In genomic region chr7:17073513-17073903, GRCm38 (mm10) we compare ENCODE assay signal across 18 mouse cellular contexts. TPM values are rescaled to one million over a fixed set of nuclear protein-coding genes. Genes with fewer than 3 reads are reported as not detected.
DNase-seq lines count a peak whose midpoint lies in the region; ATAC-seq and TF ChIP-seq lines count a peak whose summit lies in the region.
"Had no signal": no experiment of that assay in that cellular context is flagged by ENCODE, and none has a peak within 500 bp of the region (broad histone marks: within the 10 kb centered on the region; RNA-seq: fewer than 3 reads in every experiment).

No protein-coding gene starts in this region.

- H3K27me3 ChIP-seq in hindbrain, embryonic 15.5 days, result 0 out of 2 replicates have a peak, but pooled peaks cover 2% of the 10 kb centered on the region
- no peaks in the 10 kb centered on the region for H3K27me3 ChIP-seq in hindbrain, embryonic 14.5 days (ENCODE audit: control insufficient read depth, insufficient read depth, low read length)
- H3K27me3 ChIP-seq in midbrain, embryonic 13.5 days, result no peaks in the 10 kb centered on the region
- no peaks in the 10 kb centered on the region for H3K27me3 ChIP-seq in midbrain, embryonic 10.5 days (ENCODE audit: low read depth, poor library complexity, severe bottlenecking)
- H3K27me3 ChIP-seq in liver, embryonic 15.5 days, result peaks cover 10% of the 10 kb centered on the region; the same call in 1 of the 2 replicates
- H3K27me3 ChIP-seq in midbrain, postnatal 0 days (ENCODE audit: insufficient read depth, low read length), result no peaks in the 10 kb centered on the region
- H3K27me3 ChIP-seq: embryonic facial prominence, embryonic 15.5 days; limb, embryonic 15.5 days; lung, embryonic 15.5 days; neural tube, embryonic 12.5 days had no signal

- no peak overlapping the region for H3K4me3 ChIP-seq in hindbrain, embryonic 15.5 days
- no peak overlapping the region for H3K4me3 ChIP-seq in hindbrain, embryonic 14.5 days (replicated peaks; ENCODE audit: low read length)
- no peak overlapping the region for H3K4me3 ChIP-seq in midbrain, embryonic 13.5 days (replicated peaks)
- H3K4me3 ChIP-seq in midbrain, embryonic 10.5 days, result no peak overlapping the region
- no peak overlapping the region for H3K4me3 ChIP-seq in liver, embryonic 15.5 days (replicated peaks)
- no peak overlapping the region for H3K4me3 ChIP-seq in midbrain, postnatal 0 days (ENCODE audit: low read depth, low read length)
- H3K4me3 ChIP-seq: embryonic facial prominence, embryonic 15.5 days; forebrain, embryonic 10.5 days; limb, embryonic 15.5 days; lung, embryonic 15.5 days; neural tube, embryonic 12.5 days had no signal

- no peak for DNase-seq in hindbrain, embryonic 14.5 days (ENCODE audit: low spot score)
- no peak for DNase-seq in midbrain, embryonic 10.5 days (ENCODE audit: low spot score)
- no peak for DNase-seq in midbrain, postnatal 0 days (ENCODE audit: low spot score)
- no peak for DNase-seq in spleen, postnatal 36 days (ENCODE audit: low spot score in 2 of 2)

- H3K9me3 ChIP-seq in hindbrain, embryonic 15.5 days, result no peaks in the 10 kb centered on the region
- H3K9me3 ChIP-seq in hindbrain, embryonic 14.5 days (ENCODE audit: control insufficient read depth, low read length), result no peaks in the 10 kb centered on the region
- H3K9me3 ChIP-seq in midbrain, embryonic 13.5 days, result 0 out of 2 replicates have a peak, but pooled peaks cover 4% of the 10 kb centered on the region
- peaks cover 6% of the 10 kb centered on the region; the same call in 1 of the 2 replicates for H3K9me3 ChIP-seq in midbrain, embryonic 10.5 days (replicated peaks)
- no peaks in the 10 kb centered on the region for H3K9me3 ChIP-seq in liver, embryonic 15.5 days (replicated peaks)
- H3K9me3 ChIP-seq in midbrain, postnatal 0 days (ENCODE audit: low read length), result peaks cover 5% of the 10 kb centered on the region; the same call in 1 of the 2 replicates
- H3K9me3 ChIP-seq: embryonic facial prominence, embryonic 15.5 days; G1E; limb, embryonic 15.5 days; lung, embryonic 15.5 days; neural tube, embryonic 12.5 days had no signal

- ATAC-seq in hindbrain, embryonic 15.5 days (ENCODE audit: low FRiP score, low read depth), result peak; percentile 35; the same call in 1 of the 2 replicates
- ATAC-seq in hindbrain, embryonic 14.5 days (ENCODE audit: low FRiP score), result no peak
- 0 out of 2 replicates have a peak, but pooled peaks have one; percentile 9 for ATAC-seq in midbrain, embryonic 13.5 days
- ATAC-seq in liver, embryonic 15.5 days (ENCODE audit: insufficient read depth), result no peak
- peak; percentile 14; the same call in 1 of the 2 replicates for ATAC-seq in midbrain, postnatal 0 days (ENCODE audit: low FRiP score)
- no peak for ATAC-seq in inflammation-experienced regulatory T-cells, adult 6 months

- H3K4me2 ChIP-seq in hindbrain, embryonic 15.5 days, result no peak overlapping the region; the same call in 1 of the 2 replicates
- H3K4me2 ChIP-seq in hindbrain, embryonic 14.5 days (replicated peaks), result no peak overlapping the region
- H3K4me2 ChIP-seq in midbrain, embryonic 13.5 days (replicated peaks), result no peak overlapping the region
- no peak overlapping the region for H3K4me2 ChIP-seq in liver, embryonic 15.5 days
- no peak overlapping the region for H3K4me2 ChIP-seq in midbrain, postnatal 0 days (ENCODE audit: low read depth, low read length, poor library complexity, severe bottlenecking)
- H3K4me2 ChIP-seq: embryonic facial prominence, embryonic 15.5 days; limb, embryonic 15.5 days; lung, embryonic 15.5 days; neural tube, embryonic 12.5 days had no signal

- H3K4me1 ChIP-seq in hindbrain, embryonic 15.5 days (replicated peaks), result 0 out of 2 replicates have a peak, but pooled peaks cover 6% of the 10 kb centered on the region
- no peaks in the 10 kb centered on the region for H3K4me1 ChIP-seq in hindbrain, embryonic 14.5 days (replicated peaks; ENCODE audit: control insufficient read depth, insufficient read depth, low read length)
- H3K4me1 ChIP-seq in midbrain, embryonic 13.5 days (replicated peaks), result no peaks in the 10 kb centered on the region
- H3K4me1 ChIP-seq in midbrain, embryonic 10.5 days, result no peaks in the 10 kb centered on the region
- H3K4me1 ChIP-seq in liver, embryonic 15.5 days (replicated peaks), result peaks cover 15% of the 10 kb centered on the region
- no peaks in the 10 kb centered on the region for H3K4me1 ChIP-seq in midbrain, postnatal 0 days (ENCODE audit: insufficient read depth, low read length)
- H3K4me1 ChIP-seq: embryonic facial prominence, embryonic 15.5 days; forebrain, embryonic 10.5 days; limb, embryonic 15.5 days; lung, embryonic 15.5 days; neural tube, embryonic 12.5 days had no signal

- no peak overlapping the region for H3K9ac ChIP-seq in hindbrain, embryonic 15.5 days
- no peak overlapping the region for H3K9ac ChIP-seq in hindbrain, embryonic 14.5 days
- no peak overlapping the region for H3K9ac ChIP-seq in midbrain, embryonic 13.5 days (replicated peaks)
- H3K9ac ChIP-seq in liver, embryonic 15.5 days, result peak overlapping the region; percentile 43; the same call in 1 of the 2 replicates
- no peak overlapping the region for H3K9ac ChIP-seq in midbrain, postnatal 0 days (replicated peaks; ENCODE audit: low read length, poor library complexity, severe bottlenecking)
- H3K9ac ChIP-seq: embryonic facial prominence, embryonic 15.5 days; limb, embryonic 15.5 days; lung, embryonic 15.5 days; neural tube, embryonic 12.5 days had no signal

- WGBS in hindbrain, embryonic 15.5 days, result 56% methylated on average over 5 of the region's 5 CpGs
- 63% methylated on average over 5 of the region's 5 CpGs for WGBS in hindbrain, embryonic 14.5 days
- 56% methylated on average over 5 of the region's 5 CpGs for WGBS in midbrain, embryonic 13.5 days
- WGBS in midbrain, embryonic 10.5 days, result 56% methylated on average over 5 of the region's 5 CpGs
- 49% methylated on average over 5 of the region's 5 CpGs for WGBS in liver, embryonic 15.5 days (ENCODE audit: insufficient replicate concordance)
- WGBS in midbrain, postnatal 0 days, result 62% methylated on average over 5 of the region's 5 CpGs

- no peak for TF ChIP-seq CTCF in midbrain, postnatal 0 days (IDR thresholded peaks at IDR 0.05)

- no peaks in the 10 kb centered on the region for H3K36me3 ChIP-seq in hindbrain, embryonic 15.5 days
- H3K36me3 ChIP-seq in hindbrain, embryonic 14.5 days (replicated peaks; ENCODE audit: control insufficient read depth, insufficient read depth), result no peaks in the 10 kb centered on the region
- H3K36me3 ChIP-seq in midbrain, embryonic 13.5 days, result no peaks in the 10 kb centered on the region
- no peaks in the 10 kb centered on the region for H3K36me3 ChIP-seq in midbrain, embryonic 10.5 days
- H3K36me3 ChIP-seq in liver, embryonic 15.5 days (replicated peaks), result no peaks in the 10 kb centered on the region
- no peaks in the 10 kb centered on the region for H3K36me3 ChIP-seq in midbrain, postnatal 0 days (ENCODE audit: insufficient read depth, low read length)
- H3K36me3 ChIP-seq: embryonic facial prominence, embryonic 15.5 days; forebrain, embryonic 10.5 days; limb, embryonic 15.5 days; lung, embryonic 15.5 days; neural tube, embryonic 12.5 days had no signal

- no peak overlapping the region for H3K27ac ChIP-seq in hindbrain, embryonic 15.5 days (replicated peaks)
- H3K27ac ChIP-seq in hindbrain, embryonic 14.5 days, result no peak overlapping the region
- H3K27ac ChIP-seq in midbrain, embryonic 13.5 days, result no peak overlapping the region
- H3K27ac ChIP-seq in midbrain, embryonic 10.5 days (replicated peaks), result no peak overlapping the region
- H3K27ac ChIP-seq in liver, embryonic 15.5 days (replicated peaks), result peak overlapping the region; percentile 89; the same call in 1 of the 2 replicates
- H3K27ac ChIP-seq in midbrain, postnatal 0 days (ENCODE audit: low read depth, low read length), result no peak overlapping the region
- H3K27ac ChIP-seq: embryonic facial prominence, embryonic 15.5 days; forebrain, embryonic 10.5 days; kidney, postnatal 0 days; limb, embryonic 15.5 days; lung, embryonic 15.5 days; neural tube, embryonic 12.5 days had no signal

RNA-seq across cellular contexts. Expression of gene Psg16, which starts 0.3 kb away (rescaled TPM):
- polyA plus RNA-seq in hindbrain, embryonic 15.5 days (2015; fragmentation: Nextera tagmentation; extraction: Ambion mirVana), result 4.2 and 4.7 TPM in 2 replicates
- polyA plus RNA-seq in hindbrain, embryonic 14.5 days (2014; fragmentation: Nextera tagmentation; extraction: Ambion mirVana), result 3.1 and 3.6 TPM in 2 replicates
- 1.2 and 1.5 TPM in 2 replicates for polyA plus RNA-seq in midbrain, embryonic 13.5 days (2015; fragmentation: Nextera tagmentation; extraction: Ambion mirVana)
- polyA plus RNA-seq in midbrain, embryonic 10.5 days (2016; fragmentation: Nextera tagmentation; extraction: Ambion mirVana), result 0.02 and 0.06 TPM in 2 replicates
- 0.13 and 0.24 TPM in 2 replicates for polyA plus RNA-seq in liver, embryonic 15.5 days (2015; fragmentation: Nextera tagmentation; extraction: Ambion mirVana)
- total RNA-seq in midbrain, postnatal 0 days (2014; rRNA removed), result 3.9 and 5.1 TPM in 2 replicates
- polyA plus RNA-seq in midbrain, postnatal 0 days (2015; fragmentation: Nextera tagmentation; extraction: Ambion mirVana), result 6.8 and 7.6 TPM in 2 replicates
- polyA plus RNA-seq in inflammation-experienced regulatory T-cells, adult 6 months (2017; shearing (Covaris generic)), result 1 to 10 TPM in 2 of 3 experiments, not detected in 1; 1.2 to 1.5 TPM
- total RNA-seq: CH12.LX; common myeloid progenitor, adult 5-6 weeks had no signal
- polyA plus RNA-seq: spleen, adult 2 months had no signal

RNA-seq across cellular contexts. Expression of gene Hif3a, which starts 11.3 kb away (rescaled TPM):
- polyA plus RNA-seq in hindbrain, embryonic 15.5 days (2015; fragmentation: Nextera tagmentation; extraction: Ambion mirVana), result 5.4 and 6.9 TPM in 2 replicates
- 4.9 and 6.9 TPM in 2 replicates for polyA plus RNA-seq in hindbrain, embryonic 14.5 days (2014; fragmentation: Nextera tagmentation; extraction: Ambion mirVana)
- polyA plus RNA-seq in midbrain, embryonic 13.5 days (2015; fragmentation: Nextera tagmentation; extraction: Ambion mirVana), result 2.0 and 2.4 TPM in 2 replicates
- 4.3 and 5.1 TPM in 2 replicates for polyA plus RNA-seq in midbrain, embryonic 10.5 days (2016; fragmentation: Nextera tagmentation; extraction: Ambion mirVana)
- 31.4 and 37.5 TPM in 2 replicates for polyA plus RNA-seq in liver, embryonic 15.5 days (2015; fragmentation: Nextera tagmentation; extraction: Ambion mirVana)
- 13.6 and 16.9 TPM in 2 replicates for total RNA-seq in midbrain, postnatal 0 days (2014; rRNA removed)
- 2.0 and 2.7 TPM in 2 replicates for polyA plus RNA-seq in midbrain, postnatal 0 days (2015; fragmentation: Nextera tagmentation; extraction: Ambion mirVana)
- polyA plus RNA-seq in inflammation-experienced regulatory T-cells, adult 6 months (2017; shearing (Covaris generic)), result under 1 TPM in 2 of 3 experiments, not detected in 1; 0.42 to 0.47 TPM

RNA-seq across cellular contexts. Expression of gene Ppp5c, which starts 45.8 kb away (rescaled TPM):
- 125 and 136 TPM in 2 replicates for polyA plus RNA-seq in hindbrain, embryonic 15.5 days (2015; fragmentation: Nextera tagmentation; extraction: Ambion mirVana)
- polyA plus RNA-seq in hindbrain, embryonic 14.5 days (2014; fragmentation: Nextera tagmentation; extraction: Ambion mirVana), result 123 and 129 TPM in 2 replicates
- 108 and 110 TPM in 2 replicates for polyA plus RNA-seq in midbrain, embryonic 13.5 days (2015; fragmentation: Nextera tagmentation; extraction: Ambion mirVana)
- 135 and 142 TPM in 2 replicates for polyA plus RNA-seq in midbrain, embryonic 10.5 days (2016; fragmentation: Nextera tagmentation; extraction: Ambion mirVana)
- 43.2 and 45.3 TPM in 2 replicates for polyA plus RNA-seq in liver, embryonic 15.5 days (2015; fragmentation: Nextera tagmentation; extraction: Ambion mirVana)
- total RNA-seq in midbrain, postnatal 0 days (2014; rRNA removed), result 56.4 and 61.0 TPM in 2 replicates
- 144 and 145 TPM in 2 replicates for polyA plus RNA-seq in midbrain, postnatal 0 days (2015; fragmentation: Nextera tagmentation; extraction: Ambion mirVana)
- 10 to 100 TPM; 55.1 to 67.1 (median 62.0) TPM for polyA plus RNA-seq in inflammation-experienced regulatory T-cells, adult 6 months (2017; shearing (Covaris generic))

Comparison
In these comparisons a context has a peak if more than half of its experiments do, and no peak if none do; other contexts are left out.
1. ATAC-seq: peak in hindbrain, embryonic 15.5 days (single experiment), midbrain, embryonic 13.5 days (single experiment) and midbrain, postnatal 0 days (single experiment); none in hindbrain, embryonic 14.5 days (single experiment), liver, embryonic 15.5 days (single experiment) and inflammation-experienced regulatory T-cells, adult 6 months (single experiment).